Mouse (Mus musculus): ENCODE data around the gene Nudt9. TPM values are rescaled to one million over a fixed set of nuclear protein-coding genes. Genes with fewer than 3 reads are reported as not detected.
"Not testable (repeated sequence)": the region's sequence is repeated elsewhere in the genome, so short reads cannot be mapped to it uniquely, and the experiment has no call there.

Nudt9 gene
- polyA plus RNA-seq, 1 experiment from 2014 or later, result 49.9 TPM

GRCm38 (mm10) chr5:104021597-104022378 lies 24.3 kb upstream of the Nudt9 start, which contains the start of gene Hsd17b11:
TSS of gene Hsd17b11 (minus strand) at chr5:104021919.
- ATAC-seq (replicated peaks; ENCODE audit: insufficient number of reproducible peaks, insufficient read depth, low FRiP score, low read depth), result peak; percentile 94
- H3K9me3 ChIP-seq (replicated peaks), result no peaks in the 10 kb centered on the region
- H3K4me2 ChIP-seq, result peak within 1 kb of the TSS; percentile 81
- H3K36me3 ChIP-seq, result peaks cover 7% of the 10 kb centered on the region; the same call in 1 of the 2 replicates
- H3K4me1 ChIP-seq (replicated peaks), result peaks cover 36% of the 10 kb centered on the region
- 2% methylated on average over 31 of the region's 31 CpGs for WGBS
- peak within 1 kb of the TSS; percentile 75 for H3K4me3 ChIP-seq
- peak within 1 kb of the TSS; percentile 89 for H3K27ac ChIP-seq
- H3K9ac ChIP-seq, result peak within 1 kb of the TSS; percentile 74
- no peaks in the 10 kb centered on the region for H3K27me3 ChIP-seq

- Histone ChIP-seq H3K9ac (no peak overlapping the region), H3K9me3 (replicated peaks) (no peaks in the 10 kb centered on the region), H3K27ac (peak overlapping the region; percentile 89), H3K4me1 (replicated peaks) (peaks cover 36% of the 10 kb centered on the region), H3K27me3 (no peaks in the 10 kb centered on the region), H3K4me3 (peak overlapping the region; percentile 75), H3K36me3 (peaks cover 5% of the 10 kb centered on the region; the same call in 1 of the 2 replicates), H3K4me2 (peak overlapping the region; percentile 81)
- no peak for ATAC-seq (replicated peaks; ENCODE audit: insufficient number of reproducible peaks, insufficient read depth, low FRiP score, low read depth)
- WGBS, result 44% methylated on average over 5 of the region's 5 CpGs
Observed at GRCm38 (mm10) chr5:104022558-104022957, 23.5 kb upstream of the Nudt9 start.

- no peaks in the 10 kb centered on the region for H3K9me3 ChIP-seq (replicated peaks)
- H3K36me3 ChIP-seq, result no peaks in the 10 kb centered on the region
- H3K27ac ChIP-seq, result no peak overlapping the region
- no peak overlapping the region for H3K4me3 ChIP-seq
- no peak overlapping the region for H3K4me2 ChIP-seq
- 75% methylated on average over 8 of the region's 8 CpGs for WGBS
- ATAC-seq (replicated peaks; ENCODE audit: insufficient number of reproducible peaks, insufficient read depth, low FRiP score, low read depth), result no peak
- H3K9ac ChIP-seq, result no peak overlapping the region
- no peaks in the 10 kb centered on the region for H3K27me3 ChIP-seq
- peaks cover 36% of the 10 kb centered on the region for H3K4me1 ChIP-seq (replicated peaks)
Observed at GRCm38 (mm10) chr5:104023289-104024020, 22.7 kb upstream of the Nudt9 start.

- 79% methylated on average over 5 of the region's 5 CpGs for WGBS
- H3K27me3 ChIP-seq; H3K27ac ChIP-seq; H3K36me3 ChIP-seq; ATAC-seq (replicated peaks; ENCODE audit: insufficient number of reproducible peaks, insufficient read depth, low FRiP score, low read depth); H3K9ac ChIP-seq; H3K4me2 ChIP-seq; H3K9me3 ChIP-seq (replicated peaks); H3K4me3 ChIP-seq: not testable (repeated sequence)
- peaks cover 33% of the 10 kb centered on the region for H3K4me1 ChIP-seq (replicated peaks)
Observed at GRCm38 (mm10) chr5:104024193-104024592, 21.9 kb upstream of the Nudt9 start.

- Histone ChIP-seq H3K36me3 (no peaks in the 10 kb centered on the region), H3K4me3 (no peak overlapping the region), H3K9ac (no peak overlapping the region), H3K27me3 (no peaks in the 10 kb centered on the region), H3K27ac (no peak overlapping the region), H3K4me1 (replicated peaks) (peaks cover 27% of the 10 kb centered on the region), H3K4me2 (peak overlapping the region; percentile 31), H3K9me3 (replicated peaks) (no peaks in the 10 kb centered on the region)
- WGBS, result 57% methylated on average over 11 of the region's 11 CpGs
- no peak for ATAC-seq (replicated peaks; ENCODE audit: insufficient number of reproducible peaks, insufficient read depth, low FRiP score, low read depth)
Observed at GRCm38 (mm10) chr5:104024762-104025161, 21.3 kb upstream of the Nudt9 start.

- peak overlapping the region; percentile 31 for H3K4me2 ChIP-seq
Observed at GRCm38 (mm10) chr5:104025245-104025854, 20.8 kb upstream of the Nudt9 start.

GRCm38 (mm10) chr5:104032434-104033097 lies 13.5 kb upstream of the Nudt9 start:
- Histone ChIP-seq H3K27me3 (no peaks in the 10 kb centered on the region), H3K4me1 (replicated peaks) (no peaks in the 10 kb centered on the region), H3K4me3 (no peak overlapping the region), H3K27ac (no peak overlapping the region), H3K4me2 (no peak overlapping the region), H3K9ac (no peak overlapping the region), H3K36me3 (no peaks in the 10 kb centered on the region), H3K9me3 (replicated peaks) (no peaks in the 10 kb centered on the region)
- ATAC-seq (replicated peaks; ENCODE audit: insufficient number of reproducible peaks, insufficient read depth, low FRiP score, low read depth), result no peak
- 52% methylated on average over 2 of the region's 2 CpGs for WGBS

More at GRCm38 (mm10) chr5:104025245-104025854, 20.8 kb upstream of the Nudt9 start:
- Histone ChIP-seq H3K36me3 (no peaks in the 10 kb centered on the region), H3K4me1 (replicated peaks) (peaks cover 23% of the 10 kb centered on the region), H3K27ac (no peak overlapping the region), H3K4me3 (no peak overlapping the region), H3K9ac (no peak overlapping the region), H3K9me3 (replicated peaks) (no peaks in the 10 kb centered on the region), H3K27me3 (no peaks in the 10 kb centered on the region)
- WGBS, result 36% methylated on average over 17 of the region's 17 CpGs
- ATAC-seq (replicated peaks; ENCODE audit: insufficient number of reproducible peaks, insufficient read depth, low FRiP score, low read depth), result no peak

GRCm38 (mm10) chr5:104035066-104035465 lies 11.0 kb upstream of the Nudt9 start:
- Histone ChIP-seq H3K27ac (no peak overlapping the region), H3K9me3 (replicated peaks) (no peaks in the 10 kb centered on the region), H3K4me1 (replicated peaks) (no peaks in the 10 kb centered on the region), H3K4me2 (no peak overlapping the region), H3K9ac (no peak overlapping the region), H3K4me3 (no peak overlapping the region), H3K27me3 (no peaks in the 10 kb centered on the region), H3K36me3 (no peaks in the 10 kb centered on the region)
- ATAC-seq (replicated peaks; ENCODE audit: insufficient number of reproducible peaks, insufficient read depth, low FRiP score, low read depth), result no peak

- no peaks in the 10 kb centered on the region for H3K36me3 ChIP-seq
- 24% methylated on average over 1 of the region's 1 CpGs for WGBS
- no peaks in the 10 kb centered on the region for H3K4me1 ChIP-seq (replicated peaks)
- no peaks in the 10 kb centered on the region for H3K9me3 ChIP-seq (replicated peaks)
- no peak for ATAC-seq (replicated peaks; ENCODE audit: insufficient number of reproducible peaks, insufficient read depth, low FRiP score, low read depth)
- no peaks in the 10 kb centered on the region for H3K27me3 ChIP-seq
- H3K9ac ChIP-seq, result no peak overlapping the region
- no peak overlapping the region for H3K4me2 ChIP-seq
- no peak overlapping the region for H3K27ac ChIP-seq
- H3K4me3 ChIP-seq, result no peak overlapping the region
Observed at GRCm38 (mm10) chr5:104035824-104036223, 10.3 kb upstream of the Nudt9 start.

- H3K4me1 ChIP-seq (replicated peaks), result no peaks in the 10 kb centered on the region
- WGBS, result 81% methylated on average over 1 of the region's 1 CpGs
- no peak overlapping the region for H3K4me3 ChIP-seq
Observed at GRCm38 (mm10) chr5:104036686-104037085, 9.4 kb upstream of the Nudt9 start.

More at GRCm38 (mm10) chr5:104036686-104037085, 9.4 kb upstream of the Nudt9 start:
- Histone ChIP-seq H3K9ac (no peak overlapping the region), H3K9me3 (replicated peaks) (no peaks in the 10 kb centered on the region), H3K27me3 (no peaks in the 10 kb centered on the region), H3K4me2 (no peak overlapping the region), H3K27ac (no peak overlapping the region), H3K36me3 (no peaks in the 10 kb centered on the region)
- ATAC-seq (replicated peaks; ENCODE audit: insufficient number of reproducible peaks, insufficient read depth, low FRiP score, low read depth), result no peak

All from heart, embryonic 15.5 days (tissue).